Mouse (Mus musculus): Measurements from ENCODE around the gene Olfr1197. TPM values are rescaled to one million over a fixed set of nuclear protein-coding genes. Genes with fewer than 3 reads are reported as not detected.

The Olfr1197 gene
- polyA plus RNA-seq (2016; fragmentation: Nextera tagmentation; extraction: Ambion mirVana), result not detected in 2 replicates

DNA sequence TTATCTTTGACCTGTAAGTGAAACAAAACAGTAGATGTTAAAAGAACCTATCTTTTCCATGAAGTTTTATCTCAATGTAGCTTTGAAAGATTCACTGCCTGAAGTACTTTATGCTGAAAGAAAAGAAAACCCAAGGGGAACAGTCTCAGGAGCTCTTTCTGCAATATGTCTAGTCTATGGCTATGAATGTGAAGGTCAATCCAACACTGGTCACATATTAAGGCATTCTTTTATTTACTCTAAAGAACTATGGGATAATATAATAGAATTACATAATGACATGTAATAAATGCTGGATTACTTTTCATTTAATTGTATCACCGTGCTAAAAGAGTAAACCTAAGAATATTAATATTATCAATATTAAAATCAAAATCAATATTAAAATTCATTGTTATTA is at the start of gene Olfr1197:
Gene Olfr1197, minus strand, starts transcription at position 101 of the 400 bp plus-strand sequence.
- Histone ChIP-seq H3K36me3 (no peaks in the 10 kb centered on the region), H3K9me3 (no peaks in the 10 kb centered on the region), H3K27ac (no peak within 1 kb of the TSS), H3K27me3 (ENCODE audit: insufficient read depth, poor library complexity, severe bottlenecking) (no peaks in the 10 kb centered on the region), H3K4me3 (no peak within 1 kb of the TSS), H3K4me1 (replicated peaks) (no peaks in the 10 kb centered on the region)
- DNase-seq (ENCODE audit: low spot score), result no peak
- WGBS, result 92% methylated on average over 1 of the region's 1 CpGs

DNA sequence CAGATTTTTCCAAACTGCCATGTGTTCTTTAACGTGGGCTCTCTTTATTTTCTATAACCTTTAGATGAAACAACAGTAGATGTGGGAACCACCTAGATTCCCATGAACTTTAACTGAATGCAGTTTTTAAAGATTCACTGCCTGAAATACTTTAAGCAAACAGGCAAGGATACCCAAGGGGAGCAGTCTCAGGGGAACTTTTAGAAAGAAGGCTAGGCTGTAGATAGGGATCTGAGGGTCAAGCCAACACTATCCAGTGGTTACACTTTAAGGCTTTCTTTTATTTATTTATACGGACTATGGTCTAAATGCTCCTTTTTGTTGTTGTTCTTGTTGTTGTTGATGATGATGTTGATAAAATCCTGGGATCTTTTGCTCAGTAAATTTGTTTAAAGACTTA is 38.2 kb upstream of the Olfr1197 start, which contains the start of gene Olfr1200:
Gene Olfr1200, minus strand, starts transcription at position 101 of the 400 bp plus-strand sequence.
- Histone ChIP-seq H3K9me3 (no peaks in the 10 kb centered on the region), H3K4me3 (no peak within 1 kb of the TSS), H3K4me1 (replicated peaks) (no peaks in the 10 kb centered on the region), H3K27ac (no peak within 1 kb of the TSS), H3K36me3 (no peaks in the 10 kb centered on the region), H3K27me3 (ENCODE audit: insufficient read depth, poor library complexity, severe bottlenecking) (no peaks in the 10 kb centered on the region)
- DNase-seq (ENCODE audit: low spot score), result no peak
- 85% methylated on average over 2 of the region's 2 CpGs for WGBS

DNA sequence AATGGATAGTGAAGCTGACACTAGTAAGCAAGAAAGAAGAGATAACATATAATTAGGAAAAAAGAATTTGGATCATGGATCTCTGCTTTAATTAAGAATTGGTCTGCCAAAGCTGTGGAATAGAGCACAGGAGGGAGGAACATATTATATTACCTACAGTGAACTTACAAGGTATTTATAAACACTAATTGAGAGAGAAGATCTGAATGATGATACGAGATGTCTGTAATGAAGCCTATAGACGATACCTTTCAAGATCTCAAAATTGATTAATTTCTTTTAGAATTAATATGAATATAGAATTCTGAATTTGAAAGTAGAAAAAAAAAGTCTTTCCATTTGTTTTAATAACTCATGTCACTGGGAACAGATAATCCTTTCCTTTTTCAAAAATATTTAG is 28.2 kb upstream of the Olfr1197 start, which contains the start of gene Olfr1199:
Gene Olfr1199, minus strand, starts transcription at position 101 of the 400 bp plus-strand sequence.
- 94% methylated on average over 2 of the region's 2 CpGs for WGBS

DNA sequence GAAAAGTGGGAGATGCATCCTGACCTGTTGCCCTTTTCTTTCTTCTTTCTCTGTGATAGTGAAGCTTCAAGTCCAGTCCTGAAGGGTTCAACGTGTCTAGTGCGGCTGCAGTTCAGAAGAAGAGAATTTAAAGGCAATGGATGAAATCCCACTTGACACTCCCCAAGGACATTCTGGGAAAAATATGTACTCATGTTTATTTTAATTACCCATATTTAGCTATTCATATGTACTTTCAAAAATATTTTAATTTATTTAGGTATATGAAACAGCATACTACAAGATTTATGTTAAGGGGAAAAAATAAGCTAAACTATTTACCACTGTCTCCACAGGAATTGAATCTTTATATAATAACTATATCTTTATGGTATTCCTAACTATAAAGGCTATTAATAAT is 19.1 kb upstream of the Olfr1197 start, which contains the start of gene Olfr1198:
Gene Olfr1198, minus strand, starts transcription at position 101 of the 400 bp plus-strand sequence.
- Histone ChIP-seq H3K36me3 (no peaks in the 10 kb centered on the region), H3K27me3 (ENCODE audit: insufficient read depth, poor library complexity, severe bottlenecking) (no peaks in the 10 kb centered on the region), H3K4me1 (replicated peaks) (no peaks in the 10 kb centered on the region), H3K27ac (no peak within 1 kb of the TSS), H3K4me3 (no peak within 1 kb of the TSS), H3K9me3 (no peaks in the 10 kb centered on the region)
- no peak for DNase-seq (ENCODE audit: low spot score)
- 91% methylated on average over 2 of the region's 2 CpGs for WGBS

More for the DNA sequence above, 28.2 kb upstream of the Olfr1197 start, which contains the start of gene Olfr1199:
- no peaks in the 10 kb centered on the region for H3K9me3 ChIP-seq
- H3K27ac ChIP-seq, result no peak within 1 kb of the TSS
- DNase-seq (ENCODE audit: low spot score), result no peak
- no peak within 1 kb of the TSS for H3K4me3 ChIP-seq
- no peaks in the 10 kb centered on the region for H3K4me1 ChIP-seq (replicated peaks)
- no peaks in the 10 kb centered on the region for H3K36me3 ChIP-seq
- no peaks in the 10 kb centered on the region for H3K27me3 ChIP-seq (ENCODE audit: insufficient read depth, poor library complexity, severe bottlenecking)

DNA sequence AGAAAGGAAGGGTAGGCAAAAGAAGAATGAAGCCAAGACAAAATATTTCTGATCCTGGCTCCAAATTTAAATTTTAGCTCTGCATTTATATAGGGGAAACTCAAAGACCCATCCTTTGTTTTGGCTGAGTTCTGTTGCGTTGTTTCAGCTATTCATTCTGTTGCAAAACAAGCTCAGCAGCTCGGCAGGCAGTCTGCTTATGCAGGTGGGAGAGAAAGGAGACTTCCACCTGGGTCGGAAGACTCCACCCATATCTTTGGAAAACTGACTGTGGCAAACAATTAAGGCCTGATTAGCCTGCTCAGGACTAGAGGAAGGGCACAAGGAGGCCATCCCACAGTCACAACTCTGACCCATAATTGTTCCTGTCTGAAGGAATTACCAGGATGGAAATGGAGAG is 11.2 kb upstream of the Olfr1197 start:
- no peaks in the 10 kb centered on the region for H3K36me3 ChIP-seq
- no peaks in the 10 kb centered on the region for H3K9me3 ChIP-seq
- no peaks in the 10 kb centered on the region for H3K4me1 ChIP-seq (replicated peaks)
- DNase-seq (ENCODE audit: low spot score), result no peak
- no peak overlapping the region for H3K27ac ChIP-seq
- H3K4me3 ChIP-seq, result no peak overlapping the region
- H3K27me3 ChIP-seq (ENCODE audit: insufficient read depth, poor library complexity, severe bottlenecking), result no peaks in the 10 kb centered on the region
- whole genome bisulfite sequencing, result 63% methylated on average over 3 of the region's 3 CpGs

DNA sequence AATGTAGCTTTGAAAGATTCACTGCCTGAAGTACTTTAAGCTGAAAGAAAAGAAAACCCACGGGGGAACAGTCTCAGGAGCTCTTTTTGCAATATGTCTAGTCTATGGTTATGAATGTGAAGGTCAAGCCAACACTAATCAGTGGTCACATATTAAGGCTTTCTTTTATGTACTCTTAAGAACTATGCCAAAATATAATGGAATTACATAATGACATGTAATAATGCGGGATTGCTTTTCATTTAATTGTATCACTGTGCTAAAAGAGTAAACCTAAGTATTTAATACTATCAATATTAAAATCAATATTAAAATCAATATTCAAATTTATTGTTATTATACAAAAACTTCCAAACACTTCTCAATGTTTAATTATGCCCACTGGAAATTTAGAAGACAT is 27.7 kb downstream of the Olfr1197 start, which contains the start of gene Olfr1196:
Gene Olfr1196, minus strand, starts transcription at position 101 of the 400 bp plus-strand sequence.
- H3K27me3 ChIP-seq (ENCODE audit: insufficient read depth, poor library complexity, severe bottlenecking), result no peaks in the 10 kb centered on the region
- DNase-seq (ENCODE audit: low spot score), result no peak
- H3K27ac ChIP-seq, result no peak within 1 kb of the TSS
- H3K4me3 ChIP-seq, result no peak within 1 kb of the TSS
- H3K36me3 ChIP-seq, result no peaks in the 10 kb centered on the region
- H3K4me1 ChIP-seq (replicated peaks), result no peaks in the 10 kb centered on the region
- H3K9me3 ChIP-seq, result no peaks in the 10 kb centered on the region
- 91% methylated on average over 2 of the region's 2 CpGs for WGBS

DNA sequence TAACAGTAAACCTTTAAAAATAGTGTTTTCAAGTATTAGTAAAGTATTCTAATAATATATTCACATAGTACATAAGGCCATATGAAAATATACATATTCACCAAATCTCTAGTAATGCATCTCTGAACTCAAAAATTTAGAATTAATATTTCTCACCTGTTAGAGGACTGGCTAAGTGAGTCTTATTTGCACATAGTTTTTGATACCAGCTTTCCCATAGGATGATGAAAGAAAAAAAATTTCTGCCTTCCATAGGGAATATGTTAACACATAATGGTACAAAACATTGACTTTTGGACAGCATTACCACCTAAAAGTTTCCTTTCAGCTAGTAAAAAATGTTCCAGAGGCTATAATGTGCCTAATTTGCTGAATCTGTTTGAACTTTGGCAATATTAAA is 43.1 kb downstream of the Olfr1197 start, which contains the start of gene Olfr1195:
Gene Olfr1195, minus strand, starts transcription at position 101 of the 400 bp plus-strand sequence.
- no peak within 1 kb of the TSS for H3K27ac ChIP-seq
- no peak for DNase-seq (ENCODE audit: low spot score)
- H3K36me3 ChIP-seq, result no peaks in the 10 kb centered on the region
- H3K4me1 ChIP-seq (replicated peaks), result no peaks in the 10 kb centered on the region
- no peaks in the 10 kb centered on the region for H3K9me3 ChIP-seq
- H3K27me3 ChIP-seq (ENCODE audit: insufficient read depth, poor library complexity, severe bottlenecking), result no peaks in the 10 kb centered on the region
- no peak within 1 kb of the TSS for H3K4me3 ChIP-seq

Other genes starting within 250 kb of the Olfr1197 start
- not detected in 2 replicates for gene Olfr1184, start 248.8 kb downstream of the Olfr1197 start, polyA plus RNA-seq (2016; fragmentation: Nextera tagmentation; extraction: Ambion mirVana)
- not detected in 2 replicates for gene Olfr1185-ps1, start 239.0 kb downstream of the Olfr1197 start, polyA plus RNA-seq (2016; fragmentation: Nextera tagmentation; extraction: Ambion mirVana)
- not detected in 2 replicates for gene Olfr1186, start 213.8 kb downstream of the Olfr1197 start, polyA plus RNA-seq (2016; fragmentation: Nextera tagmentation; extraction: Ambion mirVana)
- gene Olfr1188, start 175.4 kb downstream of the Olfr1197 start, polyA plus RNA-seq (2016; fragmentation: Nextera tagmentation; extraction: Ambion mirVana), result not detected in 2 replicates
- not detected in 2 replicates for gene Olfr1189, start 145.9 kb downstream of the Olfr1197 start, polyA plus RNA-seq (2016; fragmentation: Nextera tagmentation; extraction: Ambion mirVana)
- not detected in 2 replicates for gene Olfr1191-ps1, start 91.8 kb downstream of the Olfr1197 start, polyA plus RNA-seq (2016; fragmentation: Nextera tagmentation; extraction: Ambion mirVana)
- not detected in 2 replicates for gene Olfr1192-ps1, start 83.9 kb downstream of the Olfr1197 start, polyA plus RNA-seq (2016; fragmentation: Nextera tagmentation; extraction: Ambion mirVana)
- not detected in 2 replicates for gene Olfr1193, start 56.7 kb downstream of the Olfr1197 start, polyA plus RNA-seq (2016; fragmentation: Nextera tagmentation; extraction: Ambion mirVana)
- gene Olfr1195, start 43.2 kb downstream of the Olfr1197 start, polyA plus RNA-seq (2016; fragmentation: Nextera tagmentation; extraction: Ambion mirVana), result not detected in 2 replicates
- not detected in 2 replicates for gene Olfr1196, start 27.8 kb downstream of the Olfr1197 start, polyA plus RNA-seq (2016; fragmentation: Nextera tagmentation; extraction: Ambion mirVana)
- not detected in 2 replicates for gene Olfr1198, start 19.0 kb upstream of the Olfr1197 start, polyA plus RNA-seq (2016; fragmentation: Nextera tagmentation; extraction: Ambion mirVana)
- not detected in 2 replicates for gene Olfr1199, start 28.1 kb upstream of the Olfr1197 start, polyA plus RNA-seq (2016; fragmentation: Nextera tagmentation; extraction: Ambion mirVana)
- not detected in 2 replicates for gene Olfr1200, start 38.1 kb upstream of the Olfr1197 start, polyA plus RNA-seq (2016; fragmentation: Nextera tagmentation; extraction: Ambion mirVana)
- gene Olfr1201, start 60.7 kb upstream of the Olfr1197 start, polyA plus RNA-seq (2016; fragmentation: Nextera tagmentation; extraction: Ambion mirVana), result not detected in 2 replicates
- 0.04 TPM in 1 of 2 replicates, not detected in the other for gene Olfr1202, start 82.1 kb upstream of the Olfr1197 start, polyA plus RNA-seq (2016; fragmentation: Nextera tagmentation; extraction: Ambion mirVana)
- not detected in 2 replicates for gene Olfr1205, start 97.4 kb upstream of the Olfr1197 start, polyA plus RNA-seq (2016; fragmentation: Nextera tagmentation; extraction: Ambion mirVana)
- gene Olfr1204, start 116.9 kb upstream of the Olfr1197 start, polyA plus RNA-seq (2016; fragmentation: Nextera tagmentation; extraction: Ambion mirVana), result not detected in 2 replicates
- gene Olfr1206, start 130.9 kb upstream of the Olfr1197 start, polyA plus RNA-seq (2016; fragmentation: Nextera tagmentation; extraction: Ambion mirVana), result not detected in 2 replicates
- gene Olfr1208, start 169.9 kb upstream of the Olfr1197 start, polyA plus RNA-seq (2016; fragmentation: Nextera tagmentation; extraction: Ambion mirVana), result not detected in 2 replicates
- gene Olfr1209, start 182.8 kb upstream of the Olfr1197 start, polyA plus RNA-seq (2016; fragmentation: Nextera tagmentation; extraction: Ambion mirVana), result not detected in 2 replicates
- gene Olfr1211, start 205.7 kb upstream of the Olfr1197 start, polyA plus RNA-seq (2016; fragmentation: Nextera tagmentation; extraction: Ambion mirVana), result not detected in 2 replicates
- not detected in 2 replicates for gene Olfr1212, start 221.6 kb upstream of the Olfr1197 start, polyA plus RNA-seq (2016; fragmentation: Nextera tagmentation; extraction: Ambion mirVana)
- gene Gm13762, start 247.9 kb upstream of the Olfr1197 start, polyA plus RNA-seq (2016; fragmentation: Nextera tagmentation; extraction: Ambion mirVana), result not detected in 2 replicates

Measured in hindbrain, embryonic 10.5 days (tissue).